23 mouse cellular contexts compared by ENCODE assay signal in genomic region chr13:81644047-81644565, GRCm38 (mm10). TPM values are rescaled to one million over a fixed set of nuclear protein-coding genes. Genes with fewer than 3 reads are reported as not detected.
DNase-seq lines count a peak whose midpoint lies in the region; ATAC-seq and TF ChIP-seq lines count a peak whose summit lies in the region.
"Had no signal": no experiment of that assay in that cellular context is flagged by ENCODE, and none has a peak within 500 bp of the region (broad histone marks: within the 10 kb centered on the region; RNA-seq: fewer than 3 reads in every experiment).

No protein-coding gene starts in this region.

- H3K9me3 ChIP-seq in liver, embryonic 13.5 days (replicated peaks): no peaks in the 10 kb centered on the region
- H3K9me3 ChIP-seq in liver, postnatal 0 days (ENCODE audit: low read length): no peaks in the 10 kb centered on the region
- H3K9me3 ChIP-seq in CH12.LX (replicated peaks; ENCODE audit: low read length): peaks cover 2% of the 10 kb centered on the region
- no peaks in the 10 kb centered on the region for H3K9me3 ChIP-seq in E14TG2a.4 (ENCODE audit: low read length)
- H3K9me3 ChIP-seq in limb, embryonic 10.5 days (replicated peaks): no peaks in the 10 kb centered on the region
- H3K9me3 ChIP-seq: embryonic facial prominence, embryonic 12.5 days; forebrain, embryonic 13.5 days; heart, embryonic 13.5 days; hindbrain, embryonic 13.5 days had no signal

- no peak for TF ChIP-seq CTCF in liver, postnatal 0 days (IDR thresholded peaks at IDR 0.05; ENCODE audit: low read depth)
- no peak for TF ChIP-seq CTCF in CH12.LX (conservative IDR thresholded peaks at IDR 0.05 in 1 of 2, IDR thresholded peaks at IDR 0.05 in 1 of 2; ENCODE audit: low read depth in 2 of 2, low read length in 2 of 2)
- peak; percentile 17; the same call in 1 of the 2 replicates for TF ChIP-seq CTCF in E14TG2a.4 (conservative IDR thresholded peaks at IDR 0.05; ENCODE audit: low read length)

- dilution Hi-C loops in CH12.LX (cut with MboI; ENCODE audit: extremely low pct_ligation_motif_present, extremely low pct_unique_long_range_greater_than_20kb, low sequenced_read_pairs): no loop called here

- H3K27ac ChIP-seq in liver, embryonic 13.5 days: peak overlapping the region; percentile 93; the same call in 1 of the 2 replicates
- no peak overlapping the region for H3K27ac ChIP-seq in liver, postnatal 0 days (ENCODE audit: low read depth)
- H3K27ac ChIP-seq in CH12.LX (ENCODE audit: insufficient read depth, low read depth): no peak overlapping the region
- H3K27ac ChIP-seq in limb, embryonic 10.5 days: no peak overlapping the region
- H3K27ac ChIP-seq: embryonic facial prominence, embryonic 12.5 days; forebrain, embryonic 13.5 days; gastrocnemius, adult 2 months; heart, embryonic 13.5 days; hindbrain, embryonic 13.5 days; hindbrain, postnatal 0 days had no signal

- WGBS in liver, embryonic 13.5 days (ENCODE audit: insufficient replicate concordance): 88% methylated on average over 11 of the region's 11 CpGs
- WGBS in liver, postnatal 0 days (ENCODE audit: insufficient replicate concordance): 86% methylated on average over 11 of the region's 11 CpGs
- WGBS in limb, embryonic 10.5 days: 89% methylated on average over 11 of the region's 11 CpGs

- no peak overlapping the region for H3K9ac ChIP-seq in liver, embryonic 13.5 days
- H3K9ac ChIP-seq in liver, postnatal 0 days (replicated peaks): no peak overlapping the region
- H3K9ac ChIP-seq in CH12.LX (ENCODE audit: insufficient read depth, low read depth): no peak overlapping the region
- H3K9ac ChIP-seq: embryonic facial prominence, embryonic 12.5 days; forebrain, embryonic 13.5 days; heart, embryonic 13.5 days; hindbrain, embryonic 13.5 days had no signal

- no peak for TF ChIP-seq POLR2A in CH12.LX (IDR thresholded peaks at IDR 0.05; ENCODE audit: low read depth, low read length)

- H3K4me2 ChIP-seq in liver, embryonic 13.5 days: no peak overlapping the region
- H3K4me2 ChIP-seq in liver, postnatal 0 days (ENCODE audit: low read depth, low read length): no peak overlapping the region
- H3K4me2 ChIP-seq in CH12.LX (ENCODE audit: insufficient read depth, low read depth, poor library complexity, severe bottlenecking): no peak overlapping the region
- H3K4me2 ChIP-seq: embryonic facial prominence, embryonic 12.5 days; forebrain, embryonic 13.5 days; heart, embryonic 13.5 days; hindbrain, embryonic 13.5 days had no signal

- H3K36me3 ChIP-seq in liver, embryonic 13.5 days: no peaks in the 10 kb centered on the region
- H3K36me3 ChIP-seq in liver, postnatal 0 days (replicated peaks; ENCODE audit: insufficient read depth, low read length): no peaks in the 10 kb centered on the region
- no peaks in the 10 kb centered on the region for H3K36me3 ChIP-seq in CH12.LX (replicated peaks in 1 of 2; ENCODE audit: control insufficient read depth in 1 of 2, insufficient read depth in 1 of 2, low read length in 1 of 2)
- no peaks in the 10 kb centered on the region for H3K36me3 ChIP-seq in E14TG2a.4 (ENCODE audit: insufficient read depth, low read length)
- no peaks in the 10 kb centered on the region for H3K36me3 ChIP-seq in limb, embryonic 10.5 days
- H3K36me3 ChIP-seq: embryonic facial prominence, embryonic 12.5 days; G1E; heart, embryonic 13.5 days; hindbrain, embryonic 13.5 days had no signal

- H3K4me3 ChIP-seq in liver, embryonic 13.5 days (replicated peaks): no peak overlapping the region
- no peak overlapping the region for H3K4me3 ChIP-seq in liver, postnatal 0 days (ENCODE audit: low read depth, low read length)
- H3K4me3 ChIP-seq in CH12.LX (replicated peaks in 1 of 3; ENCODE audit: low read depth in 2 of 3, low read length in 2 of 3, poor library complexity in 1 of 3) (peak overlapping the region in 2 of 3 experiments; percentile 3 to 20), E14TG2a.4 (replicated peaks; ENCODE audit: low read length) (peak overlapping the region; percentile 80)
- no peak overlapping the region for H3K4me3 ChIP-seq in limb, embryonic 10.5 days
- H3K4me3 ChIP-seq: embryonic facial prominence, embryonic 12.5 days; forebrain, embryonic 13.5 days; gastrocnemius, adult 2 months; heart, embryonic 13.5 days; hindbrain, embryonic 13.5 days had no signal

- H3K27me3 ChIP-seq in liver, embryonic 13.5 days: no peaks in the 10 kb centered on the region
- H3K27me3 ChIP-seq in liver, postnatal 0 days (ENCODE audit: insufficient read depth, low read length): no peaks in the 10 kb centered on the region
- H3K27me3 ChIP-seq in CH12.LX (replicated peaks): no peaks in the 10 kb centered on the region
- H3K27me3 ChIP-seq in E14TG2a.4 (ENCODE audit: insufficient read depth, low read length): no peaks in the 10 kb centered on the region
- no peaks in the 10 kb centered on the region for H3K27me3 ChIP-seq in limb, embryonic 10.5 days (ENCODE audit: low read depth, poor library complexity, severe bottlenecking)
- H3K27me3 ChIP-seq: embryonic facial prominence, embryonic 12.5 days; forebrain, embryonic 13.5 days; heart, embryonic 13.5 days; hindbrain, embryonic 13.5 days had no signal

- H3K79me2 ChIP-seq in CH12.LX (replicated peaks; ENCODE audit: control insufficient read depth, extremely low read depth, insufficient read depth, poor library complexity, severe bottlenecking): no peaks in the 10 kb centered on the region

- H3K4me1 ChIP-seq in liver, embryonic 13.5 days (replicated peaks): peaks cover 74% of the 10 kb centered on the region
- peaks cover 10% of the 10 kb centered on the region; the same call in 1 of the 2 replicates for H3K4me1 ChIP-seq in liver, postnatal 0 days (ENCODE audit: insufficient read depth)
- peaks cover 2 to 5% of the 10 kb centered on the region in 2 experiments; a peak in 1 of 4 replicates for H3K4me1 ChIP-seq in CH12.LX (ENCODE audit: control insufficient read depth in 1 of 2, insufficient read depth in 2 of 2)
- peaks cover 43% of the 10 kb centered on the region for H3K4me1 ChIP-seq in E14TG2a.4 (replicated peaks; ENCODE audit: low read depth, low read length)
- H3K4me1 ChIP-seq in limb, embryonic 10.5 days: peaks cover 9% of the 10 kb centered on the region
- H3K4me1 ChIP-seq: hindbrain, embryonic 13.5 days had no signal

- TF ChIP-seq RAD21 in CH12.LX (IDR thresholded peaks at IDR 0.05; ENCODE audit: low read depth, low read length): no peak

- in situ Hi-C loops in CH12.LX (cut with MboI; ENCODE audit: low pct_ligation_motif_present, low pct_unique_long_range_greater_than_20kb, low sequenced_read_pairs): loop anchor here (25.0 kb wide), 1 partner anchor 207 kb away; no protein-coding TSS in a partner anchor

- DNase-seq in liver, embryonic 13.5 days: no peak
- DNase-seq in liver, postnatal 0 days: no peak
- DNase-seq in CH12.LX (ENCODE audit: extremely low read depth) (no peak), R1 (ENCODE audit: low read depth, low spot score) (peak; percentile 87)
- DNase-seq in limb, embryonic 10.5 days (ENCODE audit: low spot score): no peak
- DNase-seq in thymus, postnatal 36 days: no peak
- no peak for DNase-seq in cerebellum, postnatal 25 days
- DNase-seq: adrenal gland, postnatal 14 days; cerebellum, adult 11-12 months; cerebellum, adult 9-10 months; embryo, embryonic 11 days; gastrocnemius, adult 2 months; gastrocnemius, postnatal 25 days; heart, adult 11 months; heart, postnatal 36 days had no signal

- ATAC-seq in liver, embryonic 13.5 days (ENCODE audit: low read depth): no peak
- ATAC-seq in liver, postnatal 0 days: no peak
- ATAC-seq: activated CD4-positive, CD25-positive, alpha-beta regulatory T cell, adult 4 months; forebrain, embryonic 13.5 days; hindbrain, postnatal 0 days had no signal

- no peak for TF ChIP-seq EP300 in liver, postnatal 0 days (IDR thresholded peaks at IDR 0.05; ENCODE audit: low read depth)
- no peak for TF ChIP-seq EP300 in CH12.LX (IDR thresholded peaks at IDR 0.05; ENCODE audit: low read length)

TF ChIP-seq in CH12.LX, 34 proteins besides CTCF, POLR2A, EP300 and RAD21:
- TF ChIP-seq MAX (IDR thresholded peaks at IDR 0.05; ENCODE audit: low read length) (no peak), SMC3 (IDR thresholded peaks at IDR 0.05; ENCODE audit: low read depth, low read length) (no peak), TBP (conservative IDR thresholded peaks at IDR 0.05; ENCODE audit: low read depth, low read length) (no peak), MXI1 (IDR thresholded peaks at IDR 0.05; ENCODE audit: low read depth, low read length) (no peak), MEF2A (IDR thresholded peaks at IDR 0.05; ENCODE audit: borderline replicate concordance, low read depth, low read length) (no peak), NELFE (IDR thresholded peaks at IDR 0.05; ENCODE audit: low read depth, low read length) (no peak), ETS1 (conservative IDR thresholded peaks at IDR 0.05; ENCODE audit: low read depth, low read length) (no peak), PAX5 (IDR thresholded peaks at IDR 0.05; ENCODE audit: low read length) (no peak), CHD2 (IDR thresholded peaks at IDR 0.05; ENCODE audit: low read length) (no peak), ZMIZ1 (IDR thresholded peaks at IDR 0.05; ENCODE audit: low read depth, low read length) (no peak), GABPA (IDR thresholded peaks at IDR 0.05; ENCODE audit: insufficient replicate concordance, low read depth, low read length) (no peak), TCF12 (IDR thresholded peaks at IDR 0.05; ENCODE audit: low read depth, low read length) (no peak)

RNA-seq across cellular contexts. Expression of gene Adgrv1, which starts 11.2 kb away (rescaled TPM):
- 0.13 and 0.16 TPM in 2 replicates for polyA plus RNA-seq in liver, embryonic 13.5 days (2015; fragmentation: Nextera tagmentation; extraction: Ambion mirVana)
- 0.87 and 1.4 TPM in 2 replicates for polyA plus RNA-seq in liver, postnatal 0 days (2015; fragmentation: Nextera tagmentation; extraction: Ambion mirVana)
- total RNA-seq in CH12.LX (2012; rRNA removed) (0.13 and 0.17 TPM in 2 replicates), CH12.LX (2014; rRNA removed) (0.26 and 0.44 TPM in 2 replicates)
- polyA plus RNA-seq in CH12.LX (2012; ENCODE audit: insufficient read length, low read depth): 0.27 and 0.31 TPM in 2 replicates
- polyA plus RNA-seq in limb, embryonic 10.5 days (2016; fragmentation: Nextera tagmentation; extraction: Ambion mirVana): 1.2 and 1.5 TPM in 2 replicates
- total RNA-seq: gastrocnemius, adult 2 months had no signal
- polyA plus RNA-seq: G1E had no signal

RNA-seq across cellular contexts. Expression of gene Lysmd3, which starts 13.4 kb away (rescaled TPM):
- polyA plus RNA-seq in liver, embryonic 13.5 days (2015; fragmentation: Nextera tagmentation; extraction: Ambion mirVana): 14.5 and 21.0 TPM in 2 replicates
- polyA plus RNA-seq in liver, postnatal 0 days (2015; fragmentation: Nextera tagmentation; extraction: Ambion mirVana): 10.2 and 11.8 TPM in 2 replicates
- total RNA-seq in CH12.LX (2012; rRNA removed): 12.4 and 15.1 TPM in 2 replicates
- total RNA-seq in CH12.LX (2014; rRNA removed): 17.7 and 19.7 TPM in 2 replicates
- 7.3 and 9.0 TPM in 2 replicates for polyA plus RNA-seq in CH12.LX (2012; ENCODE audit: insufficient read length, low read depth)
- 16.5 and 22.8 TPM in 2 replicates for polyA plus RNA-seq in limb, embryonic 10.5 days (2016; fragmentation: Nextera tagmentation; extraction: Ambion mirVana)

Comparison
In these comparisons a context has a peak if more than half of its experiments do, and no peak if none do; other contexts are left out.
1. H3K4me3 ChIP-seq: peak in CH12.LX (2 of 3) and E14TG2a.4 (single experiment); none in liver, embryonic 13.5 days (single experiment), liver, postnatal 0 days (single experiment) and limb, embryonic 10.5 days (single experiment).